Mouse (Mus musculus) C2C12 (cell line): ENCODE measurements around the gene Csnk2a2. TPM values are rescaled to one million over a fixed set of nuclear protein-coding genes. Genes with fewer than 3 reads are reported as not detected.
A peak's percentile ranks its signal among the peaks of the same experiment; 100 is the strongest.

Experiments
- H3K27me3 ChIP-seq: one replicate; pipeline ENCODE4 v1.6.1; 2011; ENCODE audit not compliant: control insufficient read depth, insufficient read depth, insufficient read length
- H3K36me3 ChIP-seq: one replicate; pipeline ENCODE4 v1.6.1; 2011; ENCODE audit not compliant: control insufficient read depth, insufficient read depth
- H3K4me3 ChIP-seq: one replicate; pipeline ENCODE4 v1.5.1; 2011; ENCODE audit warnings: mild to moderate bottlenecking, control low read depth; ENCODE audit not compliant: poor library complexity, insufficient read depth, severe bottlenecking
- H3K79me2 ChIP-seq: one replicate; pipeline ENCODE4 v1.6.1; 2011; ENCODE audit not compliant: control insufficient read depth, insufficient read depth
- H3K79me3 ChIP-seq: one replicate; pipeline ENCODE4 v1.6.1; 2011; ENCODE audit warnings: low read depth, control low read depth
- H3ac ChIP-seq: one replicate; pipeline ENCODE3; 2011; ENCODE audit warnings: low read depth; ENCODE audit not compliant: control insufficient read depth, insufficient read length
- CEBPB ChIP-seq: IDR thresholded peaks from one replicate; pipeline ENCODE4 v1.6.1; 2011; ENCODE audit warnings: low read depth, mild to moderate bottlenecking, control low read depth, moderate library complexity
- CTCF ChIP-seq: IDR thresholded peaks from one replicate; pipeline ENCODE4 v1.5.1; 2011; ENCODE audit not compliant: control insufficient read depth, insufficient read depth, insufficient read length
- FOSL1 ChIP-seq: IDR thresholded peaks from one replicate; pipeline ENCODE4 v1.8.0; 2011; ENCODE audit warnings: mild to moderate bottlenecking, low read length; ENCODE audit not compliant: poor library complexity, insufficient read depth, severe bottlenecking
- MAX ChIP-seq: IDR thresholded peaks from one replicate; pipeline ENCODE4 v1.6.1; 2011; ENCODE audit warnings: mild to moderate bottlenecking, control low read depth
- MYOD1 ChIP-seq: IDR thresholded peaks from one replicate; pipeline ENCODE4 v1.6.1; 2011; ENCODE audit warnings: low read depth; ENCODE audit not compliant: control insufficient read depth, insufficient read length
- MYOG ChIP-seq: IDR thresholded peaks from one replicate; pipeline ENCODE4 v1.6.1; 2011; ENCODE audit not compliant: control insufficient read depth, insufficient read length; ENCODE audit errors: extremely low read depth
- USF1 ChIP-seq: IDR thresholded peaks from one replicate; pipeline ENCODE4 v1.6.1; 2011; ENCODE audit warnings: low read depth, mild to moderate bottlenecking, control low read depth, moderate library complexity
- polyA plus RNA-seq: library from polyadenylated mRNA; unstranded; fragments of >200 nt; fragmentation: generic; extraction: Trizol; gene quantifications from one replicate; pipeline ENCODE4 v1.2.1, GENCODE M21; 2012; ENCODE audit warnings: missing spikeins

Gene Csnk2a2
- polyA plus RNA-seq, 1 experiment = 61.0 TPM

DNA sequence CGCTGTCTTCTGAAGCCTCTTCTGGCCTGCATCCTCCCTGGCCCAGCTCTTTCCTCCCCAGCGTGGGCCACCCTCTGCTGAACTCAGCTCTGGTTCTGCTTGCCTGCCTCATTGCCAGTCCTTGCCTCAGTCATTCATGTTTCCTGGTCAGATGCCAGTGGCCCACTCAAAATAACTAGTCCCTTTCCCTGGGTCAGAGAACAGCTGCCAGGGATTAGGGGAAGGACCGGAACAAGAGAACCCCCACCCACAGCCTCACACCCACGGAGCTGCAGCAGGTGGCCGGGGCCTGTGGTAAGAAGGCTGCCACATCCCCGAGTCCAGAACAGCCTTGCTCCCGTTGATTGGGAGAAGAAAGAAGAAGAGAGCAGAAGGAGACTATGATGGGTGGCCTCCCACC, 88.7 kb downstream of the Csnk2a2 start:
- no peaks in the 10 kb centered on the region for H3K36me3 ChIP-seq

DNA sequence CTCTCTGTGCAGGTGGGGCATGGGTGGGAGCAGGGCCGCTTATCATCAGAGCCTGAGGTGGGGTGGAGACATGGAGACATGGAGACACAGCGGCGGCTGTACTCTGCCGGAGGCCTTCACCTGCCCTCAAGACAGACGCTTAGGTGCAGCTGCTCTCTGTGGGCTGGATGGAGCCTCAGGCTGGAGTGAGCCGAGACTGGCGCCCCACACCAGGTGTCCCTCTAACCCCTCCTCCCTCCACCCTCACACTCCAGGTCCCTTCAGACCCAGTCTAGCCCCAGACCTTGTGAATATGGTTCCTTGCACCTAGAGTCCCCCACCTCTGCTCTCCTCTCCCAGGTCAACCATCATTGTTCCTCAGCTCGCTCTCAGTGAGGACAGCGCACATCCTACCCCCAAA, 90.7 kb downstream of the Csnk2a2 start:
- H3K79me3 ChIP-seq = no peaks in the 10 kb centered on the region
- no peak for TF ChIP-seq MYOD1
- no peak for TF ChIP-seq FOSL1
- no peak for TF ChIP-seq MAX
- TF ChIP-seq USF1 = no peak
- TF ChIP-seq CEBPB = no peak
- TF ChIP-seq MYOG = no peak
- no peak for TF ChIP-seq CTCF
- no peak overlapping the region for H3ac ChIP-seq
- H3K27me3 ChIP-seq = no peaks in the 10 kb centered on the region
- no peaks in the 10 kb centered on the region for H3K79me2 ChIP-seq
- H3K36me3 ChIP-seq = no peaks in the 10 kb centered on the region
- H3K4me3 ChIP-seq = no peak overlapping the region

More for the DNA sequence above, 88.7 kb downstream of the Csnk2a2 start:
- Histone ChIP-seq H3K79me3 (no peaks in the 10 kb centered on the region), H3ac (no peak overlapping the region), H3K4me3 (no peak overlapping the region), H3K79me2 (no peaks in the 10 kb centered on the region), H3K27me3 (no peaks in the 10 kb centered on the region)
- TF ChIP-seq MYOD1 (peak; percentile 59), CEBPB (no peak)

DNA sequence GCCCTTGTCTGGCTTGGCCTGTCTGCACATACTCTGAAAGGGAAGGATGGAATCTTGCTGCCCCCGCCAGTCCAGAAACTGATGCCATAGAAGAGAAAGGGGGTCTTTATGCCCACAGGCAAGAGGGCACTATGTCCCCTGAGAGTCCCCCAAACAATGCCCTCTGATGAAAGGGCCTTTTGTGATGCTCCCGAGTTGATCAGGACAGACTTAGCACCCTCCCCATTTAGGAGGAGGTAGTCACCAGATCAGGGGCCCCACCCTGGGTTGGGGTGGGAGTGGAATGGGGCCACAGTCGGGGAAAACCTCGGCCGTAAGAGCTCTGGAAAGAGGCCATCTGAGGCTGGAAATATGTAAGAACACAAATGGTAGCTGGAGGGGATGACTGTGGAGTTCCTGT, 92.6 kb downstream of the Csnk2a2 start:
- Histone ChIP-seq H3K4me3 (no peak overlapping the region), H3K36me3 (no peaks in the 10 kb centered on the region), H3ac (no peak overlapping the region), H3K79me3 (no peaks in the 10 kb centered on the region), H3K79me2 (no peaks in the 10 kb centered on the region), H3K27me3 (no peaks in the 10 kb centered on the region)
- no peak for TF ChIP-seq CEBPB
- no peak for TF ChIP-seq MAX
- no peak for TF ChIP-seq CTCF
- no peak for TF ChIP-seq USF1
- TF ChIP-seq MYOD1 = no peak
- TF ChIP-seq MYOG = no peak
- no peak for TF ChIP-seq FOSL1

DNA sequence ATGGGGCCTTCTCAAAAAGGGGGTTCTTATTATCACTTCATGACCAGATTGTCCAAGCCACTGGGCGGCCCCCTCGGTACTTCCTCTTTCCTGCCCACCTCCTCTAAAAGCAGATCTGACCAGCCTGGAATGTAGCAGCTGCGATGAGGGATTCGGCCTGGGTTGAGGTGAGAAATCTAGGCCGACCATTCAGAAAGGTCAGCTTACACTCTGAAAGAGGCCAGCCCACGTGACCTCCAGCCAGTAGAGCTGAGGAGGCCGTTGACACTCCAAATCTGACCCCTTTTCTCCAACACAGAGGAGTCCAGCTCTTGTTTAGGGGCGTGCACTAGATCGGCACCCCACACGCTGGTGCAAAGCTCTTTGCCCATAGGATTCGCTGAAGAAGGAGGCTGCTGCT, 93.1 kb downstream of the Csnk2a2 start:
- Histone ChIP-seq H3K79me3 (no peaks in the 10 kb centered on the region), H3K79me2 (no peaks in the 10 kb centered on the region), H3K36me3 (no peaks in the 10 kb centered on the region), H3K27me3 (no peaks in the 10 kb centered on the region), H3K4me3 (no peak overlapping the region), H3ac (no peak overlapping the region)
- TF ChIP-seq MYOD1 (no peak), USF1 (peak; percentile 26)

Other genes starting within 250 kb of the Csnk2a2 start
- gene Cngb1, start 183.5 kb downstream of the Csnk2a2 start, polyA plus RNA-seq = under 0.01 TPM
- not detected for gene Tepp, start 179.5 kb downstream of the Csnk2a2 start, polyA plus RNA-seq
- gene Zfp319, start 158.1 kb downstream of the Csnk2a2 start, polyA plus RNA-seq = 5.7 TPM
- gene Usb1, start 157.8 kb downstream of the Csnk2a2 start, polyA plus RNA-seq = 38.1 TPM
- 6.0 TPM for gene Mmp15, start 137.8 kb downstream of the Csnk2a2 start, polyA plus RNA-seq
- gene Cfap20, start 55.2 kb downstream of the Csnk2a2 start, polyA plus RNA-seq = 45.0 TPM
- gene Ccdc113, start 44.0 kb upstream of the Csnk2a2 start, polyA plus RNA-seq = not detected
- not detected for gene Prss54, start 86.3 kb upstream of the Csnk2a2 start, polyA plus RNA-seq
- 8.3 TPM for gene Gins3, start 143.4 kb upstream of the Csnk2a2 start, polyA plus RNA-seq
- 43.3 TPM for gene Ndrg4, start 186.9 kb upstream of the Csnk2a2 start, polyA plus RNA-seq
- gene Setd6, start 225.8 kb upstream of the Csnk2a2 start, polyA plus RNA-seq = 12.6 TPM